Mouse (Mus musculus) heart, embryonic 12.5 days (tissue): ENCODE data around the gene Ostm1. TPM values are rescaled to one million over a fixed set of nuclear protein-coding genes. Genes with fewer than 3 reads are reported as not detected.

Experiments used
- ATAC-seq: fragments of 200-750 bp; cut with Nextera tagmentation; 2 replicates; pipeline ENCODE4 v1.8.0; 2017; ENCODE audit warnings: moderate TSS enrichment, moderate library complexity; ENCODE audit not compliant: insufficient number of reproducible peaks, low FRiP score
- H3K27ac ChIP-seq: fragments of 300-500 bp; sonication (generic); 2 replicates; pipeline ENCODE4 v1.5.1; 2016; ENCODE audit warnings: mild to moderate bottlenecking, moderate library complexity; ENCODE audit not compliant: poor library complexity, severe bottlenecking
- H3K27me3 ChIP-seq: fragments of 300-500 bp; sonication (generic); replicated peaks from 2 replicates; pipeline ENCODE4 v1.6.1; 2016; ENCODE audit warnings: mild to moderate bottlenecking, moderate library complexity
- H3K36me3 ChIP-seq: fragments of 300-500 bp; sonication (generic); 2 replicates; pipeline ENCODE4 v1.6.1; 2016; ENCODE audit warnings: mild to moderate bottlenecking, moderate library complexity
- H3K4me1 ChIP-seq: fragments of 300-500 bp; sonication (generic); replicated peaks from 2 replicates; pipeline ENCODE4 v1.6.1; 2016; ENCODE audit warnings: mild to moderate bottlenecking
- H3K4me2 ChIP-seq: fragments of 300-500 bp; sonication (generic); 2 replicates; pipeline ENCODE4 v1.6.1; 2016; ENCODE audit warnings: mild to moderate bottlenecking, moderate library complexity
- H3K4me3 ChIP-seq: fragments of 300-500 bp; sonication (generic); 2 replicates; pipeline ENCODE4 v1.5.1; 2016; ENCODE audit warnings: mild to moderate bottlenecking
- H3K9ac ChIP-seq: fragments of 300-500 bp; sonication (generic); 2 replicates; pipeline ENCODE4 v1.6.1; 2016; ENCODE audit warnings: mild to moderate bottlenecking, moderate library complexity
- H3K9me3 ChIP-seq: fragments of 300-500 bp; sonication (generic); replicated peaks from 2 replicates; pipeline ENCODE4 v1.6.1; 2016; ENCODE audit warnings: mild to moderate bottlenecking, moderate library complexity
- WGBS: fragments of 180-500 bp; shearing (Covaris S2); methylation state at CpG from one replicate; pipeline ENCODE4 v1.1.7; 2016; 5-methylcytosine and 5-hydroxymethylcytosine counted together
- polyA plus RNA-seq: library from polyadenylated mRNA; unstranded; fragments of >200 nt; fragmentation: Nextera tagmentation; extraction: Ambion mirVana; gene quantifications from 2 replicates; pipeline ENCODE4 v1.2.1, GENCODE M21; 2016

Ostm1 gene
- polyA plus RNA-seq, 1 experiment from 2014 or later = 28.6 TPM

- Histone ChIP-seq H3K4me1 (0 out of 2 replicates have a peak, but pooled peaks cover 4% of the 10 kb centered on the region), H3K4me2 (no peak overlapping the region), H3K9me3 (no peaks in the 10 kb centered on the region), H3K36me3 (no peaks in the 10 kb centered on the region), H3K27me3 (no peaks in the 10 kb centered on the region), H3K27ac (no peak overlapping the region), H3K9ac (no peak overlapping the region), H3K4me3 (no peak overlapping the region)
- WGBS = 82% methylated on average over 1 of the region's 1 CpGs
- no peak for ATAC-seq
Measured at GRCm38 (mm10) chr10:42689694-42690093, 106.1 kb downstream of the Ostm1 start.

DNA sequence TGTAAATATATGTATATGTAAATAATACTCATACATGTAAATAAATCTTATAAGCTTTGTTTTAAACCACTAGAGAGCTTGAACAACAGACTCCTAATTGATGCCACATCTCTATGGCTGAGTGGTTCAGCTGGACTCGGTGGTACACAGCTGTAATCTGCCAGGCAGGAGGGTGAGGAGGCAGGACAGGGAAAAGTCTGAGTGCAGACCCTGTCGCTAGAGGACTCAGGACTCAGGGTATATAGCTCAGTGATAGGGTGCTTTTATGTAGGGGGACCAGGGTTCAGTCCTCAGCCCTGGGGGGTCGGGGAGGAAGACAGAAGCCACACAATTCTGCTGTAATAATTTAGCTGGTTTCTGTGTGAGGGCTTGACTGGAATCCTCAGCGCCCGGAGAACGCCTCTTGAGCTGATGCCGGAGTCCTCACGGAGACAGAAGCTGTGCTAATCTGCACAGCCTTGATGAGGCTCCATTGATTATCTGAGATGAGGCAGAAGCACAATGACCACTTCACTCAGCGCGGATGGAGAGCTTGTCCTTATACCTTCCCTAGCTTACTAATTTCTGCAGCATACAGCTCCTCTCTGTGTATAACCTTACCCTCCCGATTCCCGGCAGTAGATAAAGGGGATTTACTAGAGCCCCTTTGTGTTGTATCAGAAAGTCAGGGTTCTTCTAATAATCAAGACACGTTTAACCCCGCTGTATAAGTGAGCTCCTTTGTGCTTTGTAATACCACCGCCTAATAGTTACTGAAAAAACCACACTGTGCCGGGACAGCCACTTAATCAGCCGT is 106.8 kb downstream of the Ostm1 start:
- Histone ChIP-seq H3K27ac (no peak overlapping the region), H3K9me3 (no peaks in the 10 kb centered on the region), H3K4me2 (0 out of 2 replicates have a peak overlapping the region, but pooled peaks have one; percentile 16), H3K4me1 (0 out of 2 replicates have a peak, but pooled peaks cover 4% of the 10 kb centered on the region), H3K9ac (no peak overlapping the region), H3K36me3 (no peaks in the 10 kb centered on the region), H3K4me3 (no peak overlapping the region), H3K27me3 (no peaks in the 10 kb centered on the region)
- no peak for ATAC-seq
- WGBS = 63% methylated on average over 17 of the region's 17 CpGs

DNA sequence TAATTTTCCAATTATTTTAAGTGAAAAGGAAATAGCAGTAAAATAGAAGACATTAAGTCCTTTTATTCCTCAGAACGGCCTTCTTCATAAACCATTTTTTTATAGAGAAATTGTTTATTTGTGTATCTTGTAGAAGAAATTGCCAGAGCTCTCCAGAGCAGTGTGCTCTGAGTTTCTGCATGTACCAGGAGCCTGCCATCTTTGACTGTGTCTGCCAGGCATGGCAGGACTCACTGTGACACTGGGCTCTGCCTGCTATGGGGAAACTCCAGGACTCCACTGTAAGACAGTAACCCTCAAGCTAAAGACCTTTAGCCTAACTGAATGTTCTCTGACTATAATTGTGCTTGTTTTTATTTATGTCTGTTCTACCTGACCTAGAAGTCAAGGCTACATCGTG is 107.4 kb downstream of the Ostm1 start:
- no peak overlapping the region for H3K4me3 ChIP-seq
- H3K27ac ChIP-seq = no peak overlapping the region
- no peaks in the 10 kb centered on the region for H3K9me3 ChIP-seq
- H3K4me1 ChIP-seq = 0 out of 2 replicates have a peak, but pooled peaks cover 4% of the 10 kb centered on the region
- no peak overlapping the region for H3K9ac ChIP-seq
- H3K36me3 ChIP-seq = no peaks in the 10 kb centered on the region
- no peak for ATAC-seq
- 87% methylated on average over 2 of the region's 2 CpGs for WGBS
- no peaks in the 10 kb centered on the region for H3K27me3 ChIP-seq
- no peak overlapping the region for H3K4me2 ChIP-seq

DNA sequence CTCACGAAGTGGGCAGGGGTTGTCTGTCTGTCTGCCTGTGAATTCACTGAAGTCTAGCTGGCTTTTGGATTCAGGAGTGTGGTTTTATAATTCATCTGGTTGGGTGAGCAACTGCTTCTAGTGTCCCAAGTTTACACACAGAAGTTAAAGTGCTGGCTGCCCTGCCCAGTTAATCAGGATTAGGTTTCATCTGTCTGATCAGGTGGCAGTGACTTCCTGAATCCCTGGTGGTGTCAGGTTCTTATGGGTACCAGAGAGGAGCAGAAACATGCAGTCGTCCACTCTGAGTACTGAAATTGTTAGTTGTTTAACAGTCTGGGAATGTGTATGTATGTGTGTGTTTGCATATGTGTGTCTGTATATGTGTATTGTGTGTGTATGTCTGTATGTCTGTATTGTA is 108.5 kb downstream of the Ostm1 start:
- H3K36me3 ChIP-seq = no peaks in the 10 kb centered on the region
- no peaks in the 10 kb centered on the region for H3K27me3 ChIP-seq
- no peaks in the 10 kb centered on the region for H3K9me3 ChIP-seq
- 67% methylated on average over 2 of the region's 2 CpGs for WGBS
- H3K9ac ChIP-seq = no peak overlapping the region
- H3K4me2 ChIP-seq = no peak overlapping the region
- H3K27ac ChIP-seq = no peak overlapping the region
- no peak for ATAC-seq
- H3K4me3 ChIP-seq = no peak overlapping the region
- 0 out of 2 replicates have a peak, but pooled peaks cover 4% of the 10 kb centered on the region for H3K4me1 ChIP-seq

DNA sequence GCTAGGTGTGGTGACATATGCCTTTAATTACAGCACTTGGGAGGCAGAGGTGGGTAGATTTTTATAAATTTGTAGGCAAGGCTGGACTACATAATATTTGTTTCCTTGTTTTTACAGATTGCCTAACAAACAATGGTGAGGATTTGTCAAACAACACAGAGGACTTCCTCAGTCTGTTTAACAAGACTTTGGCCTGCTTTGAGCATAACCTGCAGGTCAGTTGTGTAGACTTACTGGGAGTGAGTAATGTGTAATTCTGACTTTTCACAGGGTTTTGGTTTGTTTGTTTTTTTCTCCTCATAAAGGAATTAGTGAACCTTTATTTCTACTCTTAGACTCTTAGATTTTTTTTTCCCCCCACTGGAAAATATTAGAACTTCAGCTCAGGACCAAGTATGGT is 109.2 kb downstream of the Ostm1 start:
- no peaks in the 10 kb centered on the region for H3K27me3 ChIP-seq
- no peak overlapping the region for H3K27ac ChIP-seq

DNA sequence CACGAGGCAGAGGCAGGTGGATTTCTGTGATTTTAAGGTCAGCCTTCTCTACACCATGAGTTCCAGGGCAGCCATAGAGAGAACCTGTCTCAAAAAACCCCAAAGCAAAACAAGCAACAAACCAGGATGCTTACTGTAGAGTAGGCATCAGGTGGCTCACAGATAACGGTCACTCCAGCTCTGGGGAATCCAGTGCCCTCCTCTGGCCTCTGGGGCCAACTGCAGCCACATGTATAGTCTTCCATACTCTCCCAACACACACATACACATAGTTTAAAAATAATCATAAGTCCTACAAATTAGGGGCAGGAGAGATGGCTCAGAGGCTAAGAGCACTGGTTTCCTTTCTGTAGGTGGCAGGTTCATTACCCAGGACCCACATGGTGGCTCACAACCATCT is 109.9 kb downstream of the Ostm1 start:
- H3K4me1 ChIP-seq = 0 out of 2 replicates have a peak, but pooled peaks cover 4% of the 10 kb centered on the region

More for the DNA sequence above, 109.2 kb downstream of the Ostm1 start:
- 0 out of 2 replicates have a peak, but pooled peaks cover 4% of the 10 kb centered on the region for H3K4me1 ChIP-seq
- no peak overlapping the region for H3K9ac ChIP-seq
- H3K4me2 ChIP-seq = no peak overlapping the region
- no peak for ATAC-seq
- H3K36me3 ChIP-seq = no peaks in the 10 kb centered on the region
- no peaks in the 10 kb centered on the region for H3K9me3 ChIP-seq
- H3K4me3 ChIP-seq = no peak overlapping the region

DNA sequence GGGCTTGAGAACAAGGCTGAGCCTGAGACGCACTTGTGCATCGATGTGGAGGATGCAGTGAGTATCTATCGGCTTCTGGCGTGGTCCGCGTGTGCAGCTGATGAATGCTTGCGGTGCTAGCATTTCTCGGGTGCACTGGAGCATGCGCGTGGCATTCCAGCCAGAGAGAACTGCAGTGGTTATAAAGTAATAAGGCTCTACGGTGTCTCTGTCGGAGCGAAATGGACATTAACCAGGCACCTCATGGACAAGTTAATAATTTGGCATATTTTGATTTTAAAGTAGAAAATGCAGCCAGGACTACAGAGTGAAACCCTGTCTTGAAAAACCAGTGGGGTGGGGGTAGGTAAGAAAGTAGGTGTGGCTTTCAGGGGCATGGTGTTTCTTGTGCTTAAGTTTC is 112.7 kb downstream of the Ostm1 start:
- H3K9me3 ChIP-seq = no peaks in the 10 kb centered on the region
- H3K36me3 ChIP-seq = peaks cover 14% of the 10 kb centered on the region; the same call in 1 of the 2 replicates
- no peak overlapping the region for H3K9ac ChIP-seq
- WGBS = 87% methylated on average over 13 of the region's 13 CpGs
- no peak for ATAC-seq
- no peaks in the 10 kb centered on the region for H3K27me3 ChIP-seq
- no peak overlapping the region for H3K27ac ChIP-seq
- no peak overlapping the region for H3K4me2 ChIP-seq
- no peaks in the 10 kb centered on the region for H3K4me1 ChIP-seq
- H3K4me3 ChIP-seq = no peak overlapping the region

More for the DNA sequence above, 109.9 kb downstream of the Ostm1 start:
- Histone ChIP-seq H3K4me3 (no peak overlapping the region), H3K9ac (no peak overlapping the region), H3K36me3 (0 out of 2 replicates have a peak, but pooled peaks cover 6% of the 10 kb centered on the region), H3K27ac (no peak overlapping the region), H3K27me3 (no peaks in the 10 kb centered on the region), H3K9me3 (no peaks in the 10 kb centered on the region), H3K4me2 (no peak overlapping the region)
- WGBS = 70% methylated on average over 2 of the region's 2 CpGs
- ATAC-seq = no peak

GRCm38 (mm10) chr10:42697007-42697406 is 113.4 kb downstream of the Ostm1 start:
- H3K27me3 ChIP-seq = no peaks in the 10 kb centered on the region
- H3K4me3 ChIP-seq = no peak overlapping the region
- WGBS = 25% methylated on average over 8 of the region's 8 CpGs
- H3K36me3 ChIP-seq = peaks cover 17% of the 10 kb centered on the region; the same call in 1 of the 2 replicates
- no peaks in the 10 kb centered on the region for H3K4me1 ChIP-seq
- H3K4me2 ChIP-seq = no peak overlapping the region
- H3K9me3 ChIP-seq = no peaks in the 10 kb centered on the region
- no peak overlapping the region for H3K27ac ChIP-seq
- no peak for ATAC-seq
- H3K9ac ChIP-seq = no peak overlapping the region

GRCm38 (mm10) chr10:42698375-42698774 is 114.8 kb downstream of the Ostm1 start:
- 88% methylated on average over 9 of the region's 9 CpGs for WGBS
- Histone ChIP-seq H3K9me3 (no peaks in the 10 kb centered on the region), H3K4me1 (no peaks in the 10 kb centered on the region), H3K4me3 (no peak overlapping the region), H3K9ac (no peak overlapping the region), H3K4me2 (no peak overlapping the region), H3K27ac (no peak overlapping the region), H3K36me3 (peaks cover 21% of the 10 kb centered on the region), H3K27me3 (no peaks in the 10 kb centered on the region)
- no peak for ATAC-seq

DNA sequence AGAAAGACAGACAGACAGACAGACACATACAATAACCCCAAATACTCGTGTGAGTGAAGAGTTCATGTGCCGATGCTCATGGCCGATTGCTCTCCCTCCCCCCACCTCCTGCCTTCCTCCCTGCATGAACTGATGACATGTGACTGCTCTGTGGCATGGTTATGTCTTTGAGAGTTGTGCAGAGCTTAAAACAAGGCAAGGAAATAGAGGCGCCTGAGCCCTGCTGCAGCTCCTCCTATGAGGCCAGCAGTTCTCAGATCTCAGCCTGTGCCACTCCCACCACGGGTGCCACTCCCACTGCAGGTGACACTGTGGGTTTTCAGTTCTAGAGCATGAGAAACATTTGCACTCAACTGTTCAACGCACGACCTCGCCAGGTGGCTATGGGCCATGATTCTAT is 115.4 kb downstream of the Ostm1 start:
- Histone ChIP-seq H3K9me3 (no peaks in the 10 kb centered on the region), H3K4me2 (no peak overlapping the region), H3K27ac (no peak overlapping the region), H3K4me3 (no peak overlapping the region), H3K4me1 (no peaks in the 10 kb centered on the region), H3K36me3 (peaks cover 25% of the 10 kb centered on the region), H3K9ac (no peak overlapping the region), H3K27me3 (no peaks in the 10 kb centered on the region)
- ATAC-seq = no peak
- 90% methylated on average over 8 of the region's 8 CpGs for WGBS

DNA sequence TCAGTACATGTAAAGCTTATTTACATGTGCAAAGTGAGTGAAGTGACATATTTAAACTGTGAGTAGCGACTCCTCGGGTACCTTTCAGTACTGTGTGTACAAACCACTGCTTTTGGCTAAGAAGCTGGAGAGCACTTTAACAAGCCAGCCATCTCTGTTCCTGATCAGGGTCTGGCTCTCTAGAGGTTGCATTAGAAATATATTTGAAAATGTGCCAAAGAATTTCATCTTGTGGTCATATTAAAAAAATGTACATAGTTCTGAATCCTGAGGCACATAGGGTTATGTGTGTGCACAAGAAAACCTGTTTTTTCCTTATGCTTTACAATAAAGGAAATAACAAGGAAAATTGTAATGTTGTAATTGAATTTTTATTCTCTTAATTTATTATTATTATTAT is 118.5 kb downstream of the Ostm1 start:
- Histone ChIP-seq H3K4me1 (no peaks in the 10 kb centered on the region), H3K9me3 (0 out of 2 replicates have a peak, but pooled peaks cover 6% of the 10 kb centered on the region), H3K4me3 (no peak overlapping the region), H3K9ac (no peak overlapping the region), H3K27me3 (no peaks in the 10 kb centered on the region), H3K27ac (no peak overlapping the region), H3K36me3 (peaks cover 33% of the 10 kb centered on the region), H3K4me2 (no peak overlapping the region)
- 93% methylated on average over 2 of the region's 2 CpGs for WGBS
- ATAC-seq = no peak
